Mouse (Mus musculus) brain, embryonic 14.5 days (tissue): ENCODE measurements around the gene Nudt2. TPM values are rescaled to one million over a fixed set of nuclear protein-coding genes. Genes with fewer than 3 reads are reported as not detected.

ENCODE experiments used
- DNase-seq: peaks from one replicate; pipeline ENCODE4 v3.0.0-alpha.2; 2011; ENCODE audit warnings: low read depth
- CTCF ChIP-seq: fragments of 200-500 bp; IDR thresholded peaks from 2 replicates; pipeline ENCODE4 v1.5.1; 2012; ENCODE audit warnings: inconsistent platforms, mild to moderate bottlenecking, moderate library complexity, borderline replicate concordance; ENCODE audit not compliant: insufficient read depth, insufficient read length; ENCODE audit errors: extremely low read depth
- POLR2A ChIP-seq: fragments of 200-500 bp; IDR thresholded peaks from 2 replicates; pipeline ENCODE4 v1.6.1; 2012; ENCODE audit warnings: mild to moderate bottlenecking, inconsistent platforms, borderline replicate concordance; ENCODE audit not compliant: poor library complexity, insufficient read depth, insufficient read length, severe bottlenecking; ENCODE audit errors: extremely low read depth
- polyA plus RNA-seq: library from polyadenylated mRNA; depleted of rRNA; stranded (reverse); fragments of >200 nt; gene quantifications from 2 replicates; pipeline ENCODE4 v1.2.3, GENCODE M21; 2012; rRNA removed

The Nudt2 gene
- polyA plus RNA-seq, 1 experiment = 41.5 TPM

DNA sequence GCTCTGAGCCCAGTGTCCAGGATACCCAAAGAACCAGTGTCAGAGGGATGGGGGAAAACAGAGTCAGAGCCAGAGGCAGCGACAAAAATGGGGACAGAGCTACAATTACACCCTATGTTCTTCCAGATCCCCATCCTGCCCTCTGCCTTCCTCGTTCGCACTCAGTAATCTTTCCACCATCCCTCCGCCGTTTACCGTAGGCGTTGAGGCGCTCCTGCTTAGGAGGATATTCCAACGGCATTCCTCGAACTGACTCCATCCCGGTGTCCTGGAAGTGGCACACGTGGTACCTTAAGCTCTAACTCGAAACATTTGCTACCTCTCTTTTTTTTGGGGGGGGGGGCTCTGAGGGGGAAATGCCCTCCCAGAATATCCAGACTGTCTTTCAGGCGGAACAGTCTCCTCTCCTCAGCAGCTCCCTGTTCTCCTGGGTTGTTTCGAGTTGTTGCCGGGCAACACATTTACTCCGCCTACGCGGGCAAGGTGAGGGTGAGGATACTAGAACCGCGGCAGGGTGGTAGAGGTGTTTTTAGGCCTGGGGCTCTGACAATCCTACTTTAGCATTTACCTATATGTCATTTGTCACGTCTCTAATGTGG lies 42.5 kb downstream of the Nudt2 start:
- peak; percentile 69 for DNase-seq
- no peak for TF ChIP-seq POLR2A
- TF ChIP-seq CTCF = no peak

DNA sequence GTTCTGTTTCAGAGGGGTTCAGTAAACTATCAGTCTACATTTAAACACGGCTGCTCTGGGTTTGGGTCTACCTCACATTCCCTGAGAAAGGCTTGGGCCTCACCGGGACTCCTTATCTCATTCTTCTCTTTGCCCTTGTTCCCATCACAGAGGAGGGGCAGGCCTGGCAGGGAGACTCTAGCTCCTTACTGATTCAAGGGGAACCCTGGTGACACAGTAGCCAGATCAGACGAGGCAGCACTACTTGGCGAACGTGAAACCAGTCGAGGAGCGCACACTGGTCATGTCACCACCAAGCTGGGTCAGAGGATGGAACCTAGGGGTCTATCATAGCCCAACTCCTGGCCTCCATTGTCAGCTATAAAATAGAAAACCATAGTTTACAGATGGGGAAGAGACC lies 43.0 kb downstream of the Nudt2 start:
- no peak for TF ChIP-seq CTCF
- no peak for TF ChIP-seq POLR2A
- no peak for DNase-seq

DNA sequence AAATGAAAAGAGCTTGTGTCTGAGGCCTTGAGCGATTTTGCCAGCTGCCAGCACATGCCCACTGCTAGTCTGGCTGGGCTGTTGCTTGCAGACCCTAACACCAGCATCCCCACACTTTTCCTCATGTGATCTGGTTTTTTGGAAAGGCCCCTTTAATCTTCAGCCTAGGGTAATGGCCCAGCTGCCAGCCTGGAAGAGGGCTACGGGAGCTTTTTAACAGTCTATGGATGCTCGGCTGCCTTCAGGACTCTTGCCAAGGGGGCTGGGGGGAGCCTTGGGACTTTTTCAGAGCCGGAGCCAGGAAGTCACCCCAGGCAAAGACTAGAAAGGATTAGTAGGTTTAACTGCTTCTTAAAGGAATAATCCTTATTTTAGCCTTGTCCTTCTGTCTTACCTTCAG lies 48.4 kb downstream of the Nudt2 start:
- DNase-seq = peak; percentile 74
- TF ChIP-seq CTCF (no peak), POLR2A (no peak)

DNA sequence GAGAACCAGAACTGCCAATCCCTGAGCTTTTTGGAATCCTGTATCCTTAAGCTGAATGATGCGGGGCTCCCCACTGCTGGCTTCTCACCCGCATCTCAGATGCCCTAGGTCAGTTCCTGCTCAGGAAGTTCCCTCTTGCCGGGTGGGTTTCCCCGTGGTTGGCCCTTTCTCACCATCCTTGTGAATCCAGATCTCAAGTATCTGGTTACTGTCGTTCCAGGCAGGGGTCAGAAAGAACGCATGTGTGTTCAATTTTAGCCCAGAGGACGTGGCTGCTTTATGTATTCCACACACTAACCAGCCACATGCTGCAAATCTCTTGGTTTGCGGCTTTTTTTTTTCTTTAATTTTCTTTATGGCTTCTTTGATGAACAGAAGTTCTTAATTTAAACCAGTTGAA lies 48.8 kb downstream of the Nudt2 start:
- TF ChIP-seq POLR2A = no peak
- no peak for TF ChIP-seq CTCF
- no peak for DNase-seq

DNA sequence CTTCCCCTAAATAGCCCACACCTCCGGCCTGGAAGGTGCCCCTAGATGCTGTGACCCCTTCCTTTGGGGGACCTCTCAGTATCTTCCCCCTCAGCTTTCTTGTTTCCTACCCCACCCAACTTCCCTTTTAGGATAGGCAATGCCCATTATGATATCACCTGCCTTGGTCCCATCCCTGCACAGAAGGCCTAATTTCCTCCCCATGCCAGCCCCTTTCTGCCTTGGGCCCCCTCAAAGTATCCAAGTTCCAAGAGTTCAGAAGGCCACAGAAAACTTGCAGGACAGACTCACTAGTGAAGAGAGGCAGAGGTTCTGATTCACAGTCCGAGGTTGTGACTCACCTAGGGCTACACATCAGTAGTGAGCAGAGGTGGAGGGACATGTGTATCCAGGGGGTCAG lies 52.3 kb downstream of the Nudt2 start, which contains the start of gene 1110017D15Rik:
Gene 1110017D15Rik, minus strand, starts transcription at position 101 of the 400 bp plus-strand sequence.
- no peak for DNase-seq
- TF ChIP-seq POLR2A (no peak), CTCF (no peak)

DNA sequence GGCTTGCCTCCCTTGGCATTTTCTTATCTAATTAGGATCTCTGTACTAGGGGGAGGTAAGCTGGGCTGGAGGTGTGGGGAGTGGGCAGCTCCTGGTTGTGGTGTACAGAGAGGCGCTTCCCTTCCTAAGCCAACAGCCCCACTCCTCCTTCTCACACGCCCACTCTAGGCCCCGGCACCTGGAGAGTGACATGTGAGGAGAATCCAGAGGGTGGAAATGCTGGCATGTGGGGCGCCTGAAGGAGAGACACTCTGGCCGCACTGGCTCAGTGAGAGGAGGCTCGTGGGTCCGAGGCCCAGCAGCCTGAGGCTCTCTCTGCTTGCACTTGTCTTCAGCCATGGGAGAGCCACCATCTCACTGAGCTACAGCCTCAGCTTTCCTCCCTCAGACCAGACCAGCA lies 53.4 kb downstream of the Nudt2 start:
- TF ChIP-seq CTCF (no peak), POLR2A (no peak)
- DNase-seq = no peak

DNA sequence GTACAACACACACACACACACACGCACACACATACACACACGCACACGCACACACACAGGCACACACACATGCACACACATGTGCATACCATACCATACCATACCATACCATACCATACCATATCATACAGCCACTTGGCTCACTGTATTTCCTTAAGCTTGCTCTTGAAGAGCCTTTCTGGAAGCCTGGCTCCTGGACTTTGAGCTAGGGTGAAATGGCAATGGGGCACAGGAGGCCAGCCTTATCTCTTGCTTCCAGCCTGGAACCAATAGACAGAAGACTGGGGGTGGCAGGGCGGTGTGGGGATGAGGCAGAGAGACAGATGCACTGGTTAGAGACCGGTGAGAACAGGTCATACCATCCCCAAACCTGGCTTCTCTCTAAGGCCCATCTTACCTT lies 54.2 kb downstream of the Nudt2 start:
- DNase-seq = no peak
- TF ChIP-seq POLR2A = no peak
- TF ChIP-seq CTCF = no peak

DNA sequence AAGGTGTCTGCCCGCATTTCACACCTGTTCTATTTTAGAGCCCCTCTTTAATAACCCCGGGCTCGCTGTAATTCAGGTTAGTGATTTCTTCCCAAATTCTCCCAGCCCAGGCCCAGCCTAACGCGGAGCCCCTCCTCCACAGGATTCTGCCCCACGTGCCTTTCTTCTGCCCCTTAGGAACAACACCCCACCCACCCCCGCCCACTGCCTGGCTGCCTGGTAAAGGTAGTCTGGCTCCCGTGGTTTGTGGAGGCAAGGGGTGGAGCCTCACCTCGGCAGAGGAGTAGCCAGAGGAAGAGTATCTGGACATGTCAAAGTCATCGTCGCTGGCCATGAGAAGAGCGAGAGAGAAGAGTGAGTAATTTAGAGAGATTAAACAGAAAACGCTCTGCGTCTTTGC lies 55.7 kb downstream of the Nudt2 start:
- TF ChIP-seq CTCF = no peak
- no peak for TF ChIP-seq POLR2A
- DNase-seq = no peak

DNA sequence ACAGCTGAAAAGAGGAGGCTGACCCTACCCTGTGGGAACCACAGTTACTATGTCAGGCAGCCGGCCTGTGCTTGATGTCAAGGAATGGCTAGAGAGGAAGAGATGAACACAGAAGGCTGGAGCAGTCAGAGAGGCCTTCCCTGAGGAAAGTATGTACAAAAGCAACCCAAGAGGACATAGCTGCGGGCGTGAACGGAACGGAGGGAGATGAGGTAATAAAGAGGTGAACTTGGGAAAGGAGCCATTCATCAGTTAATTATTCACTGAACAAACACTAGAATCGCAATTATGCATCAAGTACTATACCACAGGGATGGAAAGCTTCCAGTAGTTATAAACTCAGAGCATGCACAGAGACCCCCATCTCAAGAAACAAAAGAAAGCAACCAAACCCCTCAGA lies 57.2 kb downstream of the Nudt2 start:
- DNase-seq = peak; percentile 70
- TF ChIP-seq POLR2A (no peak), CTCF (no peak)

DNA sequence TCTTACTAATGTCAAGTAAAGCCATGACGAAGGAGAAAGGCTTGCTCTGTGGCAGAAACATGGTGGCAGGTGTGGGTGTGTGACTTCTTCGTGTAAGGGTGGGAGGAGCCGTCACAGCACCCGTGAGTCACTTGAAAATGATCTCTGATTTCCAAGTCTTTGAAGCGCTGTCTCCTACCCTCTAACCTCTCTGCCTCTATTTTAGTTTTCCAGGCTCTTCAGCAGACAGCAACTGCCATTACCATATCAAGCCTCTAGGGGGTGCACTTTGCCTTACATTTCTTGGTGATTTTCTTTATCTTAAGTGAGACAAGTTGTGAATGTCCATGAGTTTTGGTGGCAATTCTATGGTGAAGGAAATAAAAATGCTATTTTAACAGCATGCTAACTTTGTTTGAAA lies 57.8 kb downstream of the Nudt2 start:
- peak; percentile 82 for DNase-seq
- TF ChIP-seq CTCF (peak; percentile 66; the same call in 1 of the 2 replicates), POLR2A (no peak)

DNA sequence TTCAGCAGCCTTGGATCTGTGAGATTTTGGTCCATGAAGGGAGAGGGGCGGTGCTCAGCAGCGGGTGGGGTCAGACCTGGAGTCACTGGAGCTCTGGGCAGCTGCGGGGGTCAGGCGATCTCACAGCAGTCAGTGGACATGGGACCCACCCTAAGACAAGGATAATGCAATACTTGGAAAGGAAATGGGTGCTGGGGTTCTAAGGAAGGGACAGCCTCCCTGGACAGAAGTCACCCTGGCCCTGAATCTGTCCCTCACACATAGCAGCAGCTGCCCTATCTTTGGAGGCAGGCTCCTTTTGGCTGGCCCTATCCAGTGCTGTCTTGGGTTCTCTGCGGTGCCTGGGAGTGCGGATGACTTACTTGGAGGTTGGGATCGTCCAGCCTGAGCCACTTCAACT lies 58.9 kb downstream of the Nudt2 start:
- no peak for DNase-seq
- TF ChIP-seq CTCF (no peak), POLR2A (no peak)

DNA sequence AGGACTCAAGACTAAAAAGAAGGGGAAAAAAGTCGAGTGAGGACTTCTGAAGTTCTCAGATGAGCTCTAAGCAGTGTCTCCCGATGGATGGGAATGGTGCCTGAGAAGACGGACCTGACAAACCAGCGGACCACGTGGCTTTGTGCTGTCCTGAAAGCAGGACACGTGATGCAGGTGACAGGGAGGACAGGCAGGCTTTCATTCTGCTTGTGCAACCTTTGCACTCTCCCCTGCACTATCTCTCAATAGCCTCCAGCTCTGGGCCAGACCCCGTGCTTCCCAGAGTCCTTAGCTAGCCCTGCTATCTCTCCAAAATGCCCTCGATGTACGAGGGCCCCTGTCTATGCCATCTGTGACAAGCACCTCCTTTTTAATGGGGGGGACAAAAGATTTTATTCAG lies 59.9 kb downstream of the Nudt2 start:
- TF ChIP-seq CTCF (no peak), POLR2A (no peak)
- no peak for DNase-seq

DNA sequence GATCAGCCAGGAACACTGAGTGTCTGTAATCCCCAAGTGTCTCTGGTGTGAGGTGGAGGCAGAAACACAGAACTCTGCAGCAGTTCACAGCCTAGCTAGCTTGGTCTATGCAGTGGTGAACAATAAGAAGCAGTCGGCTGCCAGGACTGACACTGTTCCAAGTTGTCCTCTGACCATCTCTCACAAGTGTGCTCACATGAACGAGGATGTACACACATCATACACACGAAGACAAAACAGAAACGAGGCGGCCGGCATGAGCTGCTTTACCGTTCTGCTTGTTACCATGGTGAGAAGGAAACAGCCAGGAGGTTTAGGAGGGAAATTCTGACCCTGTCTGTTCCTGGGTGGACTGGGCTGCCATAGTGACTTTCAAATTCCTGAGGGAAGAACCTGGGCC lies 61.6 kb downstream of the Nudt2 start:
- DNase-seq = peak; percentile 52
- TF ChIP-seq CTCF = no peak
- no peak for TF ChIP-seq POLR2A

DNA sequence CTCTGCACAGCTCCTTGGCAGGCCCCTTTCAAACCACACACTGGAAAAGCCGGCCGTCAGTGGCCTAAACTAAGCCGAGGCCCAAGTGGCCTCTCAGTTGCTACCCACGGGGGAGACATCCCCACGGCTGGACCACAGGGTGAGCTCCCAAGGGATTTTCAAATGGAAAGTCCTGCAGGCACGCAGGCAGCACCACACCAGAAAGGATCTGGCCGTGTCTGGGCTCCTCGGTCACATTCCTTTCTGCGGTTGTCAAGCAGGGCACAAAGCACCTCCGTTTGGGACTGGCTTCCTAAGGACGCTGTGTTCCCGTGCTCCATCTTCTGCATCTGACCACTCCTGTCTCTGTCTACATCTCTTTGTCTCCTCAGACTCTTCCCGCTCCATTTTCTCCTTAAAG lies 62.1 kb downstream of the Nudt2 start:
- TF ChIP-seq CTCF (no peak), POLR2A (no peak)
- DNase-seq = peak; percentile 47

DNA sequence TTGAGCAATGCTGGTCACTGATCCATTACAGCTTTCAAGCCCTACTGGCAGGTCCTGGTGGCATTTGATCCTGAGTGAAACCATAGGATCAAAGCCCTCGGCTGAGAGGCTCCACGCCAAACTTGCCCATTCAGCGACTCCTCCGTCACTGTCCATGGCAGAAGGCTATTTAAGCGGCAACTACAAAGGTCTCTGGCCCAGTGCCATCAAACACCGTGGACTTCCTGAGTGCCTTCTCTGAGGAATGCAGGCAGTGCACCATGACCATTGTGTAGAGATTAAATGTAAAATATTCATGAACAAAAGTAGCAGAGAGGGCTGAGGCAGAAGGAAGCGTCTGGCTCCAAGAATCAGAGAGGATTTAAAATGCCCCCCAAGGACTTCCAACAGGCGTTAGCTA lies 63.0 kb downstream of the Nudt2 start:
- TF ChIP-seq CTCF = no peak
- no peak for TF ChIP-seq POLR2A
- peak; percentile 81 for DNase-seq

Other genes with a start within 250 kb of the Nudt2 start
- 45.6 and 65.9 TPM in 2 replicates for gene Ubap2, start 190.0 kb upstream of the Nudt2 start, polyA plus RNA-seq
- 55.0 and 63.3 TPM in 2 replicates for gene Dcaf12, start 150.3 kb upstream of the Nudt2 start, polyA plus RNA-seq
- gene Ubap1, start 116.2 kb upstream of the Nudt2 start, polyA plus RNA-seq = 55.5 and 59.5 TPM in 2 replicates
- gene Kif24, start 264 bp upstream of the Nudt2 start, polyA plus RNA-seq = 4.2 TPM in 2 replicates
- gene AI464131, start 37.9 kb downstream of the Nudt2 start, polyA plus RNA-seq = 4.0 and 8.3 TPM in 2 replicates
- gene 1110017D15Rik, start 52.2 kb downstream of the Nudt2 start, polyA plus RNA-seq = 8.3 and 10.3 TPM in 2 replicates
- gene Fam219a, start 104.4 kb downstream of the Nudt2 start, polyA plus RNA-seq = 78.6 and 97.8 TPM in 2 replicates
- 2.3 and 2.8 TPM in 2 replicates for gene Dnaic1, start 104.6 kb downstream of the Nudt2 start, polyA plus RNA-seq
- gene Enho, start 175.2 kb downstream of the Nudt2 start, polyA plus RNA-seq = 124 and 147 TPM in 2 replicates
- 62.2 and 109 TPM in 2 replicates for gene Cntfr, start 231.9 kb downstream of the Nudt2 start, polyA plus RNA-seq
- 31.3 and 32.5 TPM in 2 replicates for gene Il11ra1, start 234.8 kb downstream of the Nudt2 start, polyA plus RNA-seq
- 53.9 and 79.7 TPM in 2 replicates for gene Rpp25l, start 248.4 kb downstream of the Nudt2 start, polyA plus RNA-seq